Mouse (Mus musculus) skeletal muscle tissue, adult 2 months (tissue): ENCODE results near the gene Mknk1.

Experiments
- DNase-seq: peaks from one replicate; pipeline ENCODE4 v3.0.0-alpha.2; 2012; ENCODE audit warnings: low read depth, low spot score

Gene Mknk1

DNA sequence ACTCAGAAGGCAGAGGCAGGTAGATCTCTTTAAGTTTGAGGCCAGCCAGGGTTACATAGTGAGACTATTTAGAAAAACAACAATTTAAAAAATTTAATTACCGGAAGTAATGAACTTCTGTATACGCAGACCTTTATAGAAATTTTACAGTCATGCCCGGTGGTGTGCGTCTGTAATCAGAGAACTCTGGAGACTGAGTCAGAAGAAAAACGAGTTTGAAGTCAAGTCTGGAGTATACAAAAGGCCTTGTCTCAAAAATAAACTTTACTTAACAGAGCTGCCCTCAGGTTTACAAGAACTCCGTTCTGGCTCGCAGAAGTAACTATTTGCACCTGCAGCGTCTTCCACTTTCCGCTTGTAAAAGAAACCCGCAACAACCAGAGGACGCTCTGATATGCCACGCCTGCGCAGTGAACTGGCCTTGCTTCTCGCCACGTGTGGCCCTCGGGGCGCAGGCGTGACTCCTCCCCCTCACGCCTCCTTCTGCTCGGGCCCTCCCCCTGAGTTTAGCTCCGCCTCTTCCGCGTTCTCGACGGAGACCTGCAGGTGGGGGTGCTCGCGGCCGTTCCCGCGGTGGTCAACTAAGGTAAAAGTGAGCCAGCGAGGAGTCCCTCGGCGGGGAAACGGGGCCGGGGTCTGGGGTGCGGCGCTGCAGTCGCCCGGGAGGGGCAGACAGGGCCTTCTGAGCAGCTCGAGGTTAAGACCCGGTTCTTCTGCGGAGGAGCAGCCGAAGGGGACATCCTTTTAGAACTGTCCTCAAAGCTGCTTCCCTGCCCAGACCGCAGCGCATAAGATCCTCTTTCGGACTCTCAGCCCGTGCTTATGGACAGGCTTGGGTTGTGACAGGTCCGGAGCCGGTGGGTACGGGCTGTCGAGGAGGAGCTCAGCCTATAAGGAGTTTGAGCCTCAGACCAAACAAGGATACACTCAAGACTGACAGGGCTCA lies at the start of gene Mknk1:
Gene Mknk1 (plus strand): TSS at position 503 of the 946 bp plus-strand sequence.
- DNase-seq, result peak; percentile 96

- no peak for DNase-seq
Measured at GRCm38 (mm10) chr4:115790864-115791263, 48.1 kb upstream of the Mknk1 start.

DNA sequence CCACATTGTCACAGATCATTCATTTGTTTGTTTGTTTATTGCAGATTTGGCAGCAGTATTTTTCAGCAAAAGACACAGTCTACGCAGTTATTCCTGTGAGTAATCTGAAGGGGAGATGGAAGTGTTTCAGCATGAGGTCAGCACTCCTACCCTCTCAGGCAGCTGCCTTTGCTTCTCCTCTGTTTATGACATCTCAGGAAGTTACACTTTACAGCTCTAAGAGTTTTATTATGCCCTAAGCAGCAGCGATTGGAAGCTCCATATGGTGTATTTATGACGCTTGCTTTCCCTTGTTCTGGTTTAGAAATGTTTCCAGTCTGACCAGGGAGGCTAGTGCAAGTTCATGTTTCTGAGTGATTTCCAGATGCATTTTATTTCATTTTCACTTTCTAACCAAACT lies 43.6 kb upstream of the Mknk1 start:
- no peak for DNase-seq

DNA sequence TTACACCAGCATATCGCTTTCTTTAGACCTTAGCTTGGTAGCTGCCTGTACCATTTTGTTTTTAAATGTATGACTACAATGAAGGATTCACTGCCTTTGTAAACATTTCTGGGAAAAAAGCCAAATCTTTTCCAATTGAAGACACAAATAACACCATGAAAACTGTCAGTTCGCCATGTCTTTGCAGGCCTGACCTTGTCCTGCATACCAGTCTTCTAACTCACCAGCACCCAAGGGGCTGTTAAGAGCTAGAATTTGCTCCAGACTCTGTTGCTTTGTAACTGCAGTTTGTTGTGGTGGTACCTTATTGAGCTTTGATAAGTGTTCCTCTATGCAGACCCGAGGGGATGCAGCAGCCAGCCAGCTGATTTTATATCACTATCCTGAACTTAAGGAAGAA lies 39.0 kb upstream of the Mknk1 start:
- no peak for DNase-seq

GRCm38 (mm10) chr4:115812326-115812725 lies 26.7 kb upstream of the Mknk1 start:
- DNase-seq, result no peak

DNA sequence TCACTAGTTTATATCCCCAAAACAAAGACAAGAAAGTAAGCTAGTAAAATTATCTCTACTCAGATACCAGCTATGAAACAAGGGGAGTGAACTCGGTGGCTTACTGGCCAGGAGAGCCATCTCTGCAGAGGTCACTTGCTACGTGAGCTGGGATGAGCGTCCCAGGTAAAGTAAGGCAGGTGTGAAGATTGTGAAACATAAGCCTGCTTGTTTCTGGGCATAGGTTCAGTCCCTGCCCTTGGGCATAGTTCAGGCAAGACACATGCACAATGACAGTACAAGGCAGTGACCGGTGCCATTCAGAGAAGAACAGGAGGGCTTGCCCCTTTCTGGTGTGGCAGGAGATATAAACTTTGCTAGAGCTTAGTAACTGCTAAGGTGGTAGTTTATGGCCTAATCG lies 23.4 kb upstream of the Mknk1 start:
- DNase-seq, result no peak

GRCm38 (mm10) chr4:115820199-115820598 lies 18.8 kb upstream of the Mknk1 start:
- no peak for DNase-seq

DNA sequence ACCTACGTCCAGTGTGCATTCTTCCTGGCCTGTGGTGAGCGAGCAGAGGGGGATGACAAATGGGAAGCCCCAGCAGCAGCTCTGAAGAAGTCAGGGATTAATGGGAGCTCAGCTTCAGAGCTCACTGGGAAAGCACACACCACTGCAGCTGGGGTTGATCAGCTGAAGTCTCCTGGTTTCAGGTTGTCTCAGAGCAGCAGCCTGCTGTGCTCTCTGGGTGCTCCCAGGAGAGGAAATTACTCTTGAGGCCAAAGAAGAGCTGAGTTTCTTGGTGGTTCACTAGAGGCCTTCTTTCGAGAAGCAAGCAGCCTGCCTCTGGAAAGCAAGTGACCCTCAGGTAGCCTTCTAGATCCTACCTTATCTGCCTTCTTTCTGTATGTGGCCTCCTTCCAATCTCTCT lies 18.1 kb upstream of the Mknk1 start:
- DNase-seq, result no peak

DNA sequence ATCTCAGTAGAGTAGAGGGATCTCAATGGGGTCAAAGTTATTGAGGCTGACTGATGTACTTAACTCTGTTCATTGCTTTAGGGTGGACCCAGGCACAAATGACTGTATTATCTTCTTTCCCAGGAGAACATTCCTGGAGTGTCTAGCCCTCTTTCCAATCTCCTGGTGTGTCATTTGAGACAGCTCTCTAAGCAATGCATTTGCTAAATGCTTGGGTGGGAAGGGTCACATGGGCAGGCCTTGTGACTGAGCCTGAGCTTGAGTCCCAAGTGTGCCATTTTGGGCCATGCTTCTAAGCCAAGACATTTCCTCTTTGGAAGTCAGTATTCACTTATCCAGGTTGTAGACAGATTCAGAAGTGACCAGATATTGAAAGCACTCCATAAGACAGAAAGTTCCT lies 17.6 kb upstream of the Mknk1 start:
- no peak for DNase-seq

DNA sequence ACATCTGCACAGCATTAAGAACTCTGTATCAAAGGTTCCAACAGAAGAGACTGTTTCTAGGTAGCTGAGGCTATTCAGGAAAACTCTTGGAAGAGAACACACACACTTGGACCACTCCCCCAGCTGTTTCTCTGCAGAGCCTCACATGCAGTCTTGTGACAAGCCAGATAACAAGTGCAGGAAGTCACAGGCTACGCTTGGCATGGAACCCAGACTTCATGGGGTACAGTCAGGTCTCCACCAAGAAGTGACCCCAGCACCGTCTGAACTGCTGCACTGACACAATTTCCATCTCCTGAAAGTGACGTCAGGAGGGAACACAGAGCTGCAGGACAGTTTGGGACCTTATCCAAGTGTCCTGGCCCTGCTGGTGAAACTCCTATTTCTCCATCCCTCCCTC lies 17.1 kb upstream of the Mknk1 start:
- no peak for DNase-seq

- no peak for DNase-seq
Measured at GRCm38 (mm10) chr4:115824178-115824577, 14.8 kb upstream of the Mknk1 start.

GRCm38 (mm10) chr4:115825271-115825670 lies 13.7 kb upstream of the Mknk1 start:
- no peak for DNase-seq

- DNase-seq, result no peak
Measured at GRCm38 (mm10) chr4:115827066-115827465, 11.9 kb upstream of the Mknk1 start.

DNA sequence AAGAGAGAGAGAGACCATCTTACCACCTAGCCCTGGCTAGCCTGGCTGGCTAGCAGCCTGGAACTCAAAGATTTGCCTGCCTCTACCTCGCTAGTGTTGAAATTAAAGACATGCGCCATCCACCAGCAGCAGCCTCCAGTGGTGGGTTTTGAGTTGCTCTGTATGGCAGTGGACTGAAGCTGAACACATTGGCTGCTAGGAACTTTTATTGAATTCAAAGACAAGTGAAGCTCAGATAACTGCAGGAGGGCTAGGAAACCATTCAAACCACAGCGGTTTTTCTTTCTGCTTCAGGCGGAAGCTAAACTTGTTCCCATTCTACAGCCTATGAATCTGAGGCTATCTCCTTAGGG lies 11.5 kb upstream of the Mknk1 start:
- DNase-seq, result no peak

GRCm38 (mm10) chr4:115827888-115828571 lies 11.0 kb upstream of the Mknk1 start, which contains the start of gene Mob3c:
Mob3c (plus strand) TSS chr4:115828092.
- DNase-seq, result peak; percentile 74

GRCm38 (mm10) chr4:115828572-115828902 lies 10.5 kb upstream of the Mknk1 start:
- no peak for DNase-seq

DNA sequence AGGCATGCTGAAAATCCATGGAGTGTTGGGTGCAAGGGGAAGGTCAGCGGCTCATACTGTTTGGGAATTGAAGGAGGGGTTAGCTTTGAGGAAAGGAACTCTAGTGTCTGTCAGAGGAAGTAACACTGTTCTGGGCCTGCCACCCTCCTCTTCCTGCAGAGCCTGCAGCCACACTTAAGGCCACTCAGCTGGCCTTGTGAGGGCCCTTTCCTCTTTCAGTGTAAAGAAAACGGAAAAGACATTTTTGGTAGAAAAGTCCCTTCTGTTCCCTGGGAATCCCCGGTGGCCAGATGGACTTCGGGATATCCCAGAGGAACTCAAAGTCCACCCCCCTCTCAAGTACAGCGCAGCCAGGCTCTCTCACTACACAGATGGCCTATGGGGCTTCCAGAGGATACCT lies 8.5 kb upstream of the Mknk1 start:
- DNase-seq, result no peak

DNA sequence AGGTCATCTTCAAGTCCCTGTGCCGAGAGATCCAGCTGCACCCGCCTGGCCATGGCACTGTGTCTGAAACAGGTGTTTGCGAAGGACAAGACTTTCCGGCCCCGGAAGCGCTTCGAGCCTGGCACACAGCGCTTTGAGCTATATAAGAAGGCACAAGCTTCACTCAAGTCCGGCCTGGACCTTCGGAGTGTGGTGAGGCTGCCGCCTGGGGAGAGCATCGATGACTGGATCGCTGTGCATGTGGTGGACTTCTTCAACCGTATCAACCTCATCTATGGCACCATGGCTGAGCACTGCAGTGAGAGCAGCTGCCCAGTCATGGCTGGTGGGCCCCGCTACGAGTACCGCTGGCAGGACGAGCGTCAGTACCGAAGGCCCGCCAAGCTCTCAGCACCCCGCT lies 7.8 kb upstream of the Mknk1 start:
- DNase-seq, result no peak

DNA sequence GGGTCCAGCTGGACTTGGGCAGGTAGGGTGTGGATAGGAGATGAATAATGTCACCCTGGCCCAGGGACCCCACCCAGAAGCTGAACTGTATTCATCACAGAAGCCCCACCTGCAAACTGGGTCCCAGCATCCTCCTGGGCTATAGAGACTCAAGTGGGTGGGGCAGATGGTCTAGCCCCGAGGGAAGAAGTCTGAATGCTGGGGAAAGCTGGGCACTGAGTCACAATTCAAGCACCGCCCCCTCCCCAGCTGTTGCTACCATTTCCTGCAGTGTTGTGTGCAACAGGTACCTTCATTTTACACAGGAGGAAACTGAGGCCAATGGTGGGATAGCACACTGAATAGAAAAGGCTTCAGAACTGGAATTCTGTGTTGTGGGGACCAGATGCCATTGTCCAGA lies 7.0 kb upstream of the Mknk1 start:
- DNase-seq, result no peak

DNA sequence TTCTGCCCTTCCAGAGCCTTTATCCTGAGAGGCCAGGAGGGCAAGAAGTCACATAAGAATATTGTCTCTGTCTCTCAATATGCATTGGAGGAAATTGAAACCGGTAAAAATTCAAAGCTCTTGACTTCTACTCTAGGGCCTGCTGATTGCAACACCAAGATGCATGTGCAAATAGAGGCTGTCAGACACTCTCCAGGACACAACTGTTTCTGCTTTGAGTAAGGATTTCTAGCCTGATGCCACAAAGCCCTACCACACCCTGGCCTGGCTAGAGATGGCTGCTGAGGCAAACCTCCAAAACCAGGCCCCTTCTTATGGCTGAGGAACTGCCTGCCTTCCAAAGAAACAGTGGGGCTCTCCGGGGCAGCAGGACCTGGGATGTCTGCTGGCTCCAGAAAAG lies 3.4 kb upstream of the Mknk1 start:
- DNase-seq, result no peak

GRCm38 (mm10) chr4:115838196-115838595 lies 802 bp upstream of the Mknk1 start:
- DNase-seq, result no peak

DNA sequence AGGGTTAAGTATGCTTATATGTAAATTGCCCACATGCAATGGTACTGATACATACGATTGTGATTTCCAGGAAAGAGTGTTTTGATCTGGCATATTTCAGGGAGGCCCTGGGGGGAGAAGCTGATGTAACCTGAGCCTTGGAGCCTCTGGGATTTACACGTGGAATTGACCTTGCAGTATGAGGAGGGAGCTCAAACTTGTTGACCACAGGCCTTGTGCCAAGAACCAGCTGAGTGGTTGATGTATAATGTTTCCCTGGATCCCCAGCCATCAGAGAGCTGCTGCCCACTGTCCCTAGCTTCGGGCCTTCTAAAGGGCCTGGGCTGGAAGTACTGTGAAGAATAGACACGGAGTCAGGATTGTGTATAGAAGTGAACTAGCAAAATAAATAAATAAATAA lies 958 bp downstream of the Mknk1 start:
- peak; percentile 68 for DNase-seq

GRCm38 (mm10) chr4:115840842-115841241 lies 1.8 kb downstream of the Mknk1 start:
- DNase-seq, result no peak
